Mouse (Mus musculus): ENCODE measurements around the gene Ddah1.

DNA sequence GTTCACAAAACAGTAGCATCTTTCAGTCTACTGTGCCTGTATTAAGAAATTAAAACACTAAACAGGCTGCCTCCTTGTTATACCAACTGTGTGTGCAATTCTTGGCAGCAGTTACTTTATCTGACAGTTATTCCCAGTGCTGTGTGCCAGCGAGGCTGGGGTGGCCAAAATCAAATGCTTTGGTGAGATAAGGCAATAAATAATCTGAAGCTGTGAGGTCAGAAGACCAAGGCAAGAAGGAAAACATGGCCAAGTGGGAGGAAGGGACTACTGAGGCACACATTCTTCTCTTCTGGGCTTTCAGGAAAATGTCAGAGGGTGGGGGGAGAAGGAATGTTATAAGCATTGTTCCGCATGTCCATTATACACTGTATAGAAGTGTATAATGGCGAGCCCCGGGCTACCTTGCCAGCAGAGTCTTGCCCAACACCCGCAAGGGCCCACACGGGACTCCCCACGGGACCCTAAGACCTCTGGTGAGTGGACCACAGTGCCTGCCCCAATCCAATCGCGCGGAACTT is 106.3 kb downstream of the Ddah1 start:
- TF ChIP-seq POLR2A (IDR thresholded peaks at IDR 0.05; ENCODE audit: borderline replicate concordance, extremely low read depth, insufficient read depth, insufficient read length, poor library complexity, severe bottlenecking) (no peak), CTCF (IDR thresholded peaks at IDR 0.05; ENCODE audit: borderline replicate concordance, extremely low read depth, insufficient read depth, insufficient read length) (no peak)

Measured in brain, embryonic 14.5 days (tissue).